Mouse (Mus musculus) cerebellum, adult 2 months (tissue): ENCODE measurements around the gene Ssr4. TPM values are rescaled to one million over a fixed set of nuclear protein-coding genes. Genes with fewer than 3 reads are reported as not detected.
A peak's percentile ranks its signal among the peaks of the same experiment; 100 is the strongest.

Experiments used
- DNase-seq, 2 experiments: peaks; one replicate each; pipeline ENCODE4 v3.0.0; 2021
- H3K27ac ChIP-seq: fragments of 200-500 bp; 2 replicates; pipeline ENCODE4 v1.5.1; 2012; ENCODE audit warnings: low read length, control low read depth, inconsistent platforms; ENCODE audit not compliant: insufficient read depth
- H3K27me3 ChIP-seq: fragments of 200-500 bp; 2 replicates; pipeline ENCODE4 v1.6.1; 2012; ENCODE audit warnings: inconsistent platforms, mild to moderate bottlenecking, low read length, moderate library complexity; ENCODE audit not compliant: control insufficient read depth, insufficient read depth
- H3K4me1 ChIP-seq: fragments of 200-500 bp; 2 replicates; pipeline ENCODE4 v1.6.1; 2011; ENCODE audit warnings: low read length; ENCODE audit not compliant: control insufficient read depth, insufficient read depth
- H3K4me3 ChIP-seq: fragments of 200-500 bp; replicated peaks from 2 replicates; pipeline ENCODE3; 2011; ENCODE audit warnings: mild to moderate bottlenecking, low read depth, low read length, control low read depth; ENCODE audit not compliant: insufficient read depth
- CTCF ChIP-seq: fragments of 200-500 bp; IDR thresholded peaks from 2 replicates; pipeline ENCODE4 v1.5.1; 2011; ENCODE audit warnings: low read depth, mild to moderate bottlenecking, control low read depth, low read length, moderate library complexity, borderline replicate concordance; ENCODE audit not compliant: insufficient read depth
- POLR2A ChIP-seq: fragments of 200-500 bp; IDR thresholded peaks from 2 replicates; pipeline ENCODE4 v1.6.1; 2011; ENCODE audit warnings: low read length, control low read depth, borderline replicate concordance; ENCODE audit not compliant: insufficient read depth
- WGBS: fragments of 180-500 bp; shearing (Covaris S2); methylation state at CpG from one replicate; pipeline ENCODE4 v1.1.7; 2018; 5-methylcytosine and 5-hydroxymethylcytosine counted together
- polyA plus RNA-seq: library from polyadenylated mRNA; depleted of rRNA; stranded (reverse); fragments of >200 nt; gene quantifications from 2 replicates; pipeline ENCODE4 v1.2.3, GENCODE M21; 2012; rRNA removed

Ssr4 gene
- polyA plus RNA-seq, 1 experiment, result 161 TPM

DNA sequence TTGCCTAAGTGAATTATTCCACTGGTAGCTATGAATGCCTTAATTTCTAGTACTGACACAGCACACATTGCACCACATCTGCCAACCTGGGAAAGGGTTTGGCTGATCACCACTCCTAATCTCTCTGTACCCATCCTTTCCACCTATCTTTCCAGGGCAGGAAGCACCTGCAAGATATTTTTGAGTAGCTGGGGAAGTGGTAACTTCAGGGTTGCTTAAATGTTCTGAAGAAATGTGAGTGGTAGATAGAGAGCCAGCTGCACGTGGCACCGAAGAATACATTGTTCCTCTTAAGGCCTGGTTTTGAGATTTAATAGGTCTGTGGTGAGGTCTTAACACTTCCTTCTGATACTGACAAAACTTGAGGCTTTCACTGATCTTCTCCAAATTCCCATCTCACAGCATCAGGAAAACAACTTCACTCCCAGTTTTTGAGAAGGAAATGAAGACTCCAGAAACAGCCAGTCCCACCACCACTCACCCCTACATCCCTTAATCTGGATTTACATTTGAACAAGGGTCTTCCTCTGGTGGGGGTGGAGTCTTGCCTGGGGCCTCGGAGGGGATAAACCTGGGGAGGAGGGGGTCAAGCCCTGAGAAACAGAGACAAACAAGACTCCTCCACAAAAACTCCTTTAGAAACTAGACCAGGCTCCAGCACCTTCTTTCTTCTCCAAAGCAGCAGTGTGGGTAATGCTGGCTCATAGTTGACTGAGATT, 29.9 kb downstream of the Ssr4 start:
- Histone ChIP-seq H3K4me1 (peaks cover 1% of the 10 kb centered on the region; the same call in 1 of the 2 replicates), H3K27ac (no peak overlapping the region), H3K27me3 (no peaks in the 10 kb centered on the region), H3K4me3 (no peak overlapping the region)
- 68% methylated on average over 3 of the region's 3 CpGs for WGBS
- TF ChIP-seq POLR2A (no peak), CTCF (no peak)
- DNase-seq, result no peak

DNA sequence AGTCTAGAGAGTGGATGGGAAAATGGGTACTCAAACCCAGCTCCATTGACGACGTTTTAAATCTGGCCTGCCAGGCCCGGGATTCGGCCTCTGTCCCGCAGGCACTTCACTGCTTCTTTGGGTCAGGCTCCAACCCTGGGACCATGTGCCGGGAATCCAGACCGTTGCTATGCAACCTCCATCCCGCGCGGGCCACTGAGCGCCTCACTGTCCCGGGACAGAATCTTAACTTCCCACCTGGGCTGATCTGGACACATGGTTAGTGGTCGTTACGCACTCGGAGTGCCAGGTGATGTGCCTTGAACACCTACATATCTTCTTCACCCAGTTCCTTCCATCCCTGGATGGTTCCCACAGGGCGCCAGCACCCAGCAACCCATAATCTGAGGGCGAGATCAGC, 36.9 kb downstream of the Ssr4 start:
- 10% methylated on average over 17 of the region's 17 CpGs for WGBS
- H3K4me1 ChIP-seq, result peaks cover 2% of the 10 kb centered on the region; the same call in 1 of the 2 replicates

DNA sequence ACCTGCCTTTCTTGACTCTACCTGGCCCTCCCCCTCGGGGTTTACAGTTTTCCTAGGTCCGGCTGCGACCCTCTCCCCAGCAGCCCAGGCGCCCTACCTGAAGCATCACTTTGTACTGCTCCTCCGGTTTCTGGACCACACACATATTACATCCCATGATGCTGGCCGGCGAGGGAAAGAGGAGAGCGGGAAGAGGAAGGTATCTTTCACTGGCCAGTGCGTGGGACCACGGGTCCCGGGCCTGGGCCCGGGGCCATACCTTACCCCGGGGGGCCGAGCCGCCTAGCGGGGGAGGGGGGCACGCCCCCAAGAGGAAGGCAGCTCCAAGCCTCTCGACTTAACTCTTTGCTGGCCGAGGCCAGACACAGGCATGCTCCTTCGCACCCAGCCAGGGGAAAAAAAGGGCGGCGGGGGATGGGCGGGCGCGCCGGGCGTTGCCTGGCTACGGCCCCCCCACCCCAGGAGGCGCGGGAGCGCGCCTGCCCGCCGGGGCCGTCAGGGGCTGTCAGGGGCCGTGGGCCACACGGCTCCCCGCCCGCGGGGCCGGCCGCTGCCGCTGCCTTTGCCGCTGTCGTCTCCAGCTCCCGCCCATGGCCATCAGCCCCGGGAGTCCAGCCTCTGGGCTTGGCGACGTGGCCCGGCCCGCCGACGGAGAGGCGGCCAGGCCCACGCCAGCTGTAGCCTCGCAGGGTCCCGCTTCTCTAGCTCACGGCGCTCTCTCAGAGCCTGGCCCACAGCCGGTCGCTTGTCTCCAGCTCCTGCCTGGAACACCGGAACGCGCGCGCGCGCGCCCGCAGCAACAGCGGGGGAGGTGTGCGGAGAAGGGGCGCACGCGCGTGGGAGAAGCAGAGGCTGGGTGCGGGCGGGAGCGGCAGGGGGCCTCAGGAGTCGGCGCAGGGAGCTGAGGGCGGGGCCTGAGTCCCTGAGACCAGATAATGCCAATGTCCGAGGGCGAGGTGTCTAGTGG, 37.6 kb downstream of the Ssr4 start, which contains the start of gene Pdzd4:
Gene Pdzd4, minus strand, starts transcription at position 785 of the 967 bp plus-strand sequence.
- Histone ChIP-seq H3K27ac (peak within 1 kb of the TSS; percentile 98), H3K27me3 (no peaks in the 10 kb centered on the region), H3K4me1 (peaks cover 2% of the 10 kb centered on the region; the same call in 1 of the 2 replicates), H3K4me3 (peak within 1 kb of the TSS; percentile 69)
- TF ChIP-seq POLR2A (peak; percentile 54), CTCF (no peak)
- peak; percentile 76 to 85 for DNase-seq
- 8% methylated on average over 72 of the region's 84 CpGs for WGBS

More for the DNA sequence above, 36.9 kb downstream of the Ssr4 start:
- no peak overlapping the region for H3K27ac ChIP-seq
- H3K27me3 ChIP-seq, result no peaks in the 10 kb centered on the region
- peak overlapping the region; percentile 69 for H3K4me3 ChIP-seq
- no peak for TF ChIP-seq POLR2A
- TF ChIP-seq CTCF, result no peak
- peak; percentile 24 to 39 for DNase-seq

GRCm38 (mm10) chrX:73835731-73836130, 48.9 kb downstream of the Ssr4 start:
- Histone ChIP-seq H3K27ac (no peak overlapping the region), H3K4me3 (no peak overlapping the region), H3K4me1 (no peaks in the 10 kb centered on the region), H3K27me3 (no peaks in the 10 kb centered on the region)
- WGBS, result 87% methylated on average over 1 of the region's 1 CpGs
- DNase-seq, result no peak
- TF ChIP-seq POLR2A, result no peak
- TF ChIP-seq CTCF, result no peak

- no peak for DNase-seq
- no peaks in the 10 kb centered on the region for H3K27me3 ChIP-seq
- no peak overlapping the region for H3K27ac ChIP-seq
- no peaks in the 10 kb centered on the region for H3K4me1 ChIP-seq
- no peak overlapping the region for H3K4me3 ChIP-seq
- 73% methylated on average over 3 of the region's 3 CpGs for WGBS
- no peak for TF ChIP-seq POLR2A
- TF ChIP-seq CTCF, result no peak
These were observed 49.9 kb downstream of the Ssr4 start for GRCm38 (mm10) chrX:73836691-73837090.

Other genes with a start within 250 kb of the Ssr4 start
- 0.43 and 0.52 TPM in 2 replicates for gene Dusp9, start 147.6 kb upstream of the Ssr4 start, polyA plus RNA-seq
- 92.0 and 97.8 TPM in 2 replicates for gene Pnck, start 126.9 kb upstream of the Ssr4 start, polyA plus RNA-seq
- gene Slc6a8, start 113.9 kb upstream of the Ssr4 start, polyA plus RNA-seq, result 165 and 166 TPM in 2 replicates
- gene Bcap31, start 70.9 kb upstream of the Ssr4 start, polyA plus RNA-seq, result 115 and 127 TPM in 2 replicates
- 14.7 and 15.1 TPM in 2 replicates for gene Abcd1, start 70.4 kb upstream of the Ssr4 start, polyA plus RNA-seq
- 27.7 and 32.5 TPM in 2 replicates for gene Plxnb3, start 29.9 kb upstream of the Ssr4 start, polyA plus RNA-seq
- 14.2 and 17.3 TPM in 2 replicates for gene Srpk3, start 12.6 kb upstream of the Ssr4 start, polyA plus RNA-seq
- 811 and 886 TPM in 2 replicates for gene Idh3g, start 131 bp upstream of the Ssr4 start, polyA plus RNA-seq
- gene Pdzd4, start 37.9 kb downstream of the Ssr4 start, polyA plus RNA-seq, result 54.6 and 56.6 TPM in 2 replicates
- 0.16 and 0.41 TPM in 2 replicates for gene Avpr2, start 105.1 kb downstream of the Ssr4 start, polyA plus RNA-seq
- 97.0 and 98.1 TPM in 2 replicates for gene L1cam, start 109.1 kb downstream of the Ssr4 start, polyA plus RNA-seq
- gene Arhgap4, start 134.8 kb downstream of the Ssr4 start, polyA plus RNA-seq, result 5.4 and 5.9 TPM in 2 replicates
- gene Naa10, start 134.9 kb downstream of the Ssr4 start, polyA plus RNA-seq, result 92.3 and 96.2 TPM in 2 replicates
- gene Renbp, start 143.8 kb downstream of the Ssr4 start, polyA plus RNA-seq, result 9.7 and 11.0 TPM in 2 replicates
- 43.0 and 43.1 TPM in 2 replicates for gene Hcfc1, start 179.3 kb downstream of the Ssr4 start, polyA plus RNA-seq
- 100 and 109 TPM in 2 replicates for gene Irak1, start 236.9 kb downstream of the Ssr4 start, polyA plus RNA-seq